Mouse (Mus musculus) kidney, postnatal 0 days (tissue): Measurements from ENCODE around the gene Robo2. TPM values are rescaled to one million over a fixed set of nuclear protein-coding genes. Genes with fewer than 3 reads are reported as not detected.

Experiments used
- ATAC-seq: fragments of 200-750 bp; cut with Nextera tagmentation; replicated peaks from 2 replicates; pipeline ENCODE4 v1.8.0; 2017; ENCODE audit warnings: low read depth, moderate number of reproducible peaks, moderate TSS enrichment, moderate library complexity; ENCODE audit not compliant: low FRiP score
- DNase-seq: peaks from one replicate; pipeline ENCODE4 v3.0.0-alpha.2; 2016; ENCODE audit warnings: low spot score
- H3K27ac ChIP-seq: fragments of 300-500 bp; sonication (generic); 2 replicates; pipeline ENCODE4 v1.5.1; 2014; ENCODE audit warnings: mild to moderate bottlenecking
- H3K27me3 ChIP-seq: fragments of 300-500 bp; sonication (generic); 2 replicates; pipeline ENCODE4 v1.6.1; 2014; ENCODE audit warnings: low read length, mixed read lengths; ENCODE audit not compliant: insufficient read depth
- H3K36me3 ChIP-seq: fragments of 300-500 bp; sonication (generic); 2 replicates; pipeline ENCODE4 v1.6.1; 2014; ENCODE audit warnings: low read length, mixed read lengths; ENCODE audit not compliant: insufficient read depth
- H3K4me1 ChIP-seq: fragments of 300-500 bp; sonication (generic); replicated peaks from 2 replicates; pipeline ENCODE4 v1.6.1; 2014; ENCODE audit warnings: antibody characterized with exemption, low read length, mixed read lengths; ENCODE audit not compliant: insufficient read depth
- H3K4me2 ChIP-seq: fragments of 300-500 bp; sonication (generic); 2 replicates; pipeline ENCODE4 v1.6.1; 2014; ENCODE audit warnings: mild to moderate bottlenecking, low read length, moderate library complexity, mixed read lengths
- H3K4me3 ChIP-seq: fragments of 300-500 bp; sonication (generic); replicated peaks from 2 replicates; pipeline ENCODE4 v1.5.1; 2014; ENCODE audit warnings: low read depth, low read length
- H3K9ac ChIP-seq: fragments of 300-500 bp; sonication (generic); 2 replicates; pipeline ENCODE4 v1.6.1; 2014; ENCODE audit warnings: low read depth, low read length
- H3K9me3 ChIP-seq: fragments of 300-500 bp; sonication (generic); replicated peaks from 2 replicates; pipeline ENCODE4 v1.6.1; 2016; ENCODE audit warnings: low read length, inconsistent platforms, mixed read lengths
- CTCF ChIP-seq: IDR thresholded peaks from 2 replicates; pipeline ENCODE4 v1.5.1; 2016; ENCODE audit warnings: antibody characterized with exemption, low read depth, mild to moderate bottlenecking, moderate library complexity
- WGBS: fragments of 180-500 bp; shearing (Covaris S2); extraction: QIAGEN DNeasy Blood & Tissue Kit; methylation state at CpG from one replicate; pipeline ENCODE4 v1.1.7; 2014; 5-methylcytosine and 5-hydroxymethylcytosine counted together
- polyA plus RNA-seq: library from polyadenylated mRNA; unstranded; fragments of >200 nt; fragmentation: Nextera tagmentation; extraction: Ambion mirVana; gene quantifications from 2 replicates; pipeline ENCODE4 v1.2.1, GENCODE M21; 2015

The Robo2 gene
- polyA plus RNA-seq, 1 experiment from 2014 or later = 30.7 TPM

GRCm38 (mm10) chr16:73877973-73878372 is 533.7 kb downstream of the Robo2 start:
- ATAC-seq = no peak
- Histone ChIP-seq H3K27ac (no peak overlapping the region), H3K27me3 (no peaks in the 10 kb centered on the region), H3K36me3 (no peaks in the 10 kb centered on the region), H3K9me3 (no peaks in the 10 kb centered on the region), H3K9ac (no peak overlapping the region), H3K4me2 (no peak overlapping the region), H3K4me3 (no peak overlapping the region), H3K4me1 (no peaks in the 10 kb centered on the region)
- no peak for TF ChIP-seq CTCF
- WGBS = 53% methylated on average over 3 of the region's 3 CpGs
- DNase-seq = peak; percentile 90

- Histone ChIP-seq H3K27me3 (no peaks in the 10 kb centered on the region), H3K36me3 (no peaks in the 10 kb centered on the region), H3K9me3 (no peaks in the 10 kb centered on the region), H3K4me2 (no peak overlapping the region), H3K4me3 (no peak overlapping the region), H3K27ac (no peak overlapping the region), H3K9ac (no peak overlapping the region), H3K4me1 (no peaks in the 10 kb centered on the region)
- no peak for DNase-seq
- 76% methylated on average over 2 of the region's 2 CpGs for WGBS
- ATAC-seq = no peak
- TF ChIP-seq CTCF = no peak
Observed at GRCm38 (mm10) chr16:73874991-73875390, 536.6 kb downstream of the Robo2 start.

GRCm38 (mm10) chr16:73873828-73874558 is 537.6 kb downstream of the Robo2 start:
- no peak for TF ChIP-seq CTCF
- no peak overlapping the region for H3K27ac ChIP-seq
- no peaks in the 10 kb centered on the region for H3K27me3 ChIP-seq
- H3K9me3 ChIP-seq = no peaks in the 10 kb centered on the region
- H3K36me3 ChIP-seq = no peaks in the 10 kb centered on the region
- H3K9ac ChIP-seq = no peak overlapping the region
- no peak overlapping the region for H3K4me3 ChIP-seq
- 94% methylated on average over 5 of the region's 5 CpGs for WGBS
- DNase-seq (no peak), ATAC-seq (no peak)
- no peak overlapping the region for H3K4me2 ChIP-seq
- H3K4me1 ChIP-seq = no peaks in the 10 kb centered on the region

GRCm38 (mm10) chr16:73870296-73870695 is 541.3 kb downstream of the Robo2 start:
- Histone ChIP-seq H3K4me2 (no peak overlapping the region), H3K9ac (no peak overlapping the region), H3K9me3 (no peaks in the 10 kb centered on the region), H3K4me3 (no peak overlapping the region), H3K27me3 (no peaks in the 10 kb centered on the region), H3K27ac (no peak overlapping the region), H3K4me1 (no peaks in the 10 kb centered on the region), H3K36me3 (no peaks in the 10 kb centered on the region)
- WGBS = 66% methylated on average over 5 of the region's 5 CpGs
- no peak for ATAC-seq
- no peak for TF ChIP-seq CTCF
- DNase-seq = no peak

DNA sequence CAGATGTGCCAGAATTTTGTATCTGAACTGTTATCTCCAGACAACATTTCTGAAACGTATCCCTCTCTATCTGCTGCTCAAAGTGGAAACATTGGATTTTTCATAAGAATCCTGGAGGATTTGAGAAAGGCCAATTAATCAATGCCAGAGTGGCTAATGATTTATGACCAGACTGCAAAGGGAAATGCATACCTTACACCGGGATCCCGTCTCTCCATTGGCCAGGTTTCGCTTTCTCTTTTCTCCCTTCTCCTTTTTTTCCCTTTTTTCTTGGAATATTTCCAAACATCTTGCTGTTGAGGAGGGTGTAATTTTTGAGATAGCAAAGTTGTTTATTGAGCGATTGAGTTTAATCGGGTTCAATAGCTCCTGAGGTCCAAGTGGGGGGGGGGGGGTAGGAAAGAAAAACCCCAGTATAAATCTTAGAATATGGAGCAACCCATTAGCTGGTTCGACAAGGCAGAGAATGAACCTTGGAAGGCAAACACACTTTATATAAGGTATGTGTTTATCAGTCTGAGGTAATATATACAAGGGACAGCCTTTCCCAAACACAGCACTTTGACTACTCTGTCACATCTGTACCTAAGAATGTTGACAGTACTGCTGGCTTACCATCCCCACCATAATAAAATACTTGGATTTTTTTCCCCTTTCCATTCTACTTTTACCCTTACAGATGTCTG is 542.0 kb downstream of the Robo2 start:
- WGBS = 50% methylated on average over 7 of the region's 7 CpGs
- Histone ChIP-seq H3K4me3 (no peak overlapping the region), H3K4me1 (no peaks in the 10 kb centered on the region), H3K27ac (no peak overlapping the region), H3K36me3 (no peaks in the 10 kb centered on the region), H3K4me2 (peak overlapping the region; percentile 30; the same call in 1 of the 2 replicates), H3K9ac (no peak overlapping the region), H3K27me3 (no peaks in the 10 kb centered on the region), H3K9me3 (no peaks in the 10 kb centered on the region)
- TF ChIP-seq CTCF = no peak
- no peak for ATAC-seq
- peak; percentile 37 for DNase-seq

GRCm38 (mm10) chr16:73864625-73865024 is 547.0 kb downstream of the Robo2 start:
- Histone ChIP-seq H3K27me3 (no peaks in the 10 kb centered on the region), H3K4me2 (no peak overlapping the region), H3K9me3 (no peaks in the 10 kb centered on the region), H3K9ac (no peak overlapping the region), H3K4me3 (no peak overlapping the region), H3K4me1 (no peaks in the 10 kb centered on the region), H3K36me3 (no peaks in the 10 kb centered on the region), H3K27ac (no peak overlapping the region)
- WGBS = 44% methylated on average over 9 of the region's 9 CpGs
- DNase-seq (no peak), ATAC-seq (no peak)
- TF ChIP-seq CTCF = no peak
